Mouse (Mus musculus) right cerebral cortex, postnatal 25 days (tissue): ENCODE results near the gene Ahctf1.
"Not testable (repeated sequence)": the region's sequence is repeated elsewhere in the genome, so short reads cannot be mapped to it uniquely, and the experiment has no call there.

Experiments used
- DNase-seq: peaks from one replicate; pipeline ENCODE4 v3.0.0; 2022

Gene Ahctf1

DNA sequence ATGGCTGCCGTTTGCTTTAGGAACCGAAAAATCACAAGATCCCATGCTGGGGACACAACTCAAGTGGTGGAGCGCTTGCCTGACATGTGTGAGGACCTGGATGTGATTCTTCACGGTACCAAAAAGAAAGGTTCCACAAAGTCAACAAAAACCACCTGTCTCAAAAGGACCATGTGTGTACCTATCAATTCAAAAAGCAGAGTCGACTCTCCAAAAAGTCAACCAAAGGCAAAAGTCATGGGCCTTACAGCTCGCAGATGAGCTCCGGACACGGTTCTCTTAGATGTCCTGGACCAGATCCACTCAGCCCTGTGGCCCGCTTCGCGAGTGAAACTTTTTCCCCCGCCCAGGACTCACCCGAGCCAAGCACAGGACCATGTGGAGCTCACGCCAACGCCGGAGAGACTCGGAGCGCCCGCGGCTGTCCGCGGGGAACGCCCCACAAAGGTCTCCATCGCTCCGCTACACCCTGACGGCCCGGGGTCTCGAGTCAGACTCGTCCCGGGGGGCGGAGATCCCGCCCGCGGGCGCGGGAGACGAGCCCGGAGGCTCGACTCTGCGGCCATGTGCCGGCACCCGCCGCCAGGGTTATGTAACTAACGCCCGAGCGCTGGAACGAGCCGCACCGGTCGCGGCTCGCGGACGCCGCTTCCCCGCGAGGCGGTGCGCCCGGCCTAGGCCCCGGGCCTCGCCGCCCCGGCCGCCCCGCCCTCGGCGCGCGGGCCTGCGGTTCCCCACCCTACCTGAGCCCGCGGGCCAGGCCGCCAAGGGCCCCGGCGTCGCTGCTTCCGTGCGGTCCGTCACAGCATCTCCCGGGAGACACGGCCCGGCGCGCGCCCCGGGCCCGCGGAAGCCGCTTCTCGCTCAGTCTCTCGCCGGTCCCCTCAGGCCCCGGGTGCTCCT is 619 bp downstream of the Ahctf1 start, which contains the start of gene Gm10518:
Gm10518 (plus strand) TSS at position 767 of the 903 bp plus-strand sequence.
- peak; percentile 74 for DNase-seq

DNA sequence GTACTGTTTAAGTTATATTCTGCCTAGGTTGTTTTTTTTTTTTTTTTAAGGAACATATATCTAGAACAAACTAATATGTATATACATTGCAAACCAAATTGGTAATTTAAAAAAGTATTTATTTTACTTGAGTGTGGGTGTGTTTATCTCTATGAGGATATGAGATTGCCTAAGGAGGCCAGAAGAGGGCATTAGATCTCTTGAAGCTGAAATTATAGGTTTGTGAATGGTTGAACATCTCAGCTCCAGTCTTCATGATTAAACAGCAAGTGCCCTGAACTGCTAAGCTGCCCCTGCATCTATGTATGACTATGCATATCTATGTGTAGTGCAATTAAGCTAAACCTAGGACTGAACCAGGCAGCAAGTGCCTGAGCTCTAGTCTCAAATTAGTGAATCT is 4.7 kb downstream of the Ahctf1 start:
- DNase-seq, result no peak

DNA sequence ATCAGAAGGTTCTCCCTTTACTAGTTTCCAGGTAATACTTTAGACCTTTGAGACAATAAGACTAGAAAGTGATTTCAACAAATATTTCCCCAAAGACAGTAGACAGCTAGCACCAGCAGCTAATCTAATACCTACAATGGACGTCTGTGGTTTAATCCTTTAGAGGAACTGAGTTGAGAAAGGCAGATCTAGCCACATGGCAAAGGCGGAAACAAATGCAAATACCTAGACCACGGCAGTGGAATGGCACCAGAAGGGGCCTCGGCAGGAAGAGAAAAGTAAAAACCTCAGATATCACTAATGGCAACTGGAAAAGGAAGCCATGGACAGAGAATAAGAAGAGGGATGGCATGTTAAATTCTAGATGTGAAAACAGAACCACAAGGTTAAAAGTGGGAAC is 16.2 kb downstream of the Ahctf1 start:
- no peak for DNase-seq

DNA sequence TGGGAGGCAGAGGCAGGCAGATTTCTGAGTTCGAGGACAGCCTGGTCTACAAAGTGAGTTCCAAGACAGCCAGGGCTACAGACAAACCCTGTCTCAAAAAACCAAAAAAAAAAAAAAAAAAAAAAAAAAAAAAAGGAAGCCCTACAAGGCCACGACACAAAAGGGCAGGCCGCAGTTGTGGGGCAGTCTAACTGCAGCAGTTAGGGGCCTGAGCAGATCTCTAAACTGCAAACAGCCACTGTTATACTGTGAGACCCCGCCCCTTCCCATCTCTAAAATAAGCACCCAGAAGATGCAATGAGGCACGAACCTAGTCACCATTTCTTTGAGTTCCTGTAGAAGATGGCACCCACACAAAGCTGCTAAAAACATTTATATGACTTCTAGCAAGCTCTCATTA is 18.0 kb downstream of the Ahctf1 start:
- DNase-seq, result no peak

DNA sequence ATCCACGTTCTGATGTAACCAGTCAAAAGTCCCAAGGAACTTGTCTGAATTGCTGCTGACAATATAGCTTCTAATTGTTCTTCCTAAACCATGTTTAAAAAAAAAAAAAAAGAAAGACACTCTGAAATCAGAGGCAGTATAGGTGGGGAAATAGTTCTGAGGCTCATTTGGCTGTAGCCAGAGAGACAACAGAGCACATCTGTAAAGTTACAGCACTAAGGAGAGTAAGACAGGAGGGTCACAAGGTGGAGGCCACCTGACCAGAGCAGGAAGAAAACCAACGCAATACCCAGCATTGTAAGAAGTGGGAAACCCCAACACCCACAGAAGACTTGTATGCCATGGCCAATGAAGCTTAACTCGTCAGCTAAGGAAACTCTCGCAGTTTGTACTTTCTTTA is 19.4 kb downstream of the Ahctf1 start:
- DNase-seq, result no peak

DNA sequence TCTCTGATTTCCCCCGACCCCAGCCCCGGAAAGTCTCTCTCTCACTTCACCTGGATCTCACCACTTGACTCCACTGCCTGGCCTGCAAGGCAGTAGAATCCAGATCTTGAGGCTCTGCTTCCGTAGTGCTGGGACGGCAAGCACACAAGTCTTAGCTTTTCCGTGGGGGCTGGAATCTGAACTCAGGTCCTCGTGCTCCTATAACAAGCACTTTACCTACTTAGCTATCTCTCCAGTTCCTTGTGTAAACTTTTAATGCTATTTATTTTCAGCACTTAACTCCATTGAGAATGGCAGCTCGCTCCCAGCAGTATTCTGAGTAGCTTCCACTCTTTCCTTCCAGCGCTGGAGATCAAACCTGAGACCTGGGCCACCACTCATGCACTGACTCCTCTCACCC is 26.6 kb downstream of the Ahctf1 start:
- no peak for DNase-seq

DNA sequence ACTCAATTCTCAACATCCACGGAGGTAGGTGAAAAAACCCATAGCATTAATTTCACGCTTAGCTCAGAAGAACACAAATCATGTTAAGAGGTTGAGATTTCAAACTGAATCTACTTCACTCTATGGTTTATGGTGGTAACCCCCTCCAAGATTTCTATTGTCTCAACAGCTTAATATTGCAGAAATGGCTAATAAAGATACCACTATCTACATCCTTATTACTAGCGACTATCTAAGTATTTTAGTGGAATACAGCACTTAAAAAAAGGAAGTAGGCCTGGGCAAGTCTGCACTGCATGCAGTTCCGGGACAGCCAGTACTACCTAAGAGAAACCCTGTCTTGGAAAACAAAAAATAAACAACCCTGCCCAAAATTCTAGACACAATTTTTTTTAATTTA is 42.9 kb downstream of the Ahctf1 start:
- no peak for DNase-seq

DNA sequence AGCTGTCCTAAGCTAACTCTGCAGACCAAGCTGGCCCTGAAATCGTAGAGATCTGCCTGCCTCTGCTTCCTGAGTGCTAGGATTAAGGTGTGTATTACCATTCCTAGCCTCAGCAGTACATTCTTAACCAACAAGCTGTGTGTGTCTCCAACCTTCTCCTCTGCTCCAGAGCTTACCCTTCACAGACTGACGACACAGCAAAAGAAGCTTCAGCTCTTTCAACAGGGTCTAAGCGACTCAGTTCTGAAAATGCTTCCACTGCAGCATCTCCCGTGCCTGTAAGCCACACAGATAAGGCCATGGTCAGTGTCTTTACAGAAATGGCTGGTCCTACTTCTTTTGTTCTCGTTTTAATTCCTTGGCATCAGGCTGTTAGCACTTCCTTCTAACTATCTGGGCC is 43.4 kb downstream of the Ahctf1 start:
- DNase-seq, result no peak

DNA sequence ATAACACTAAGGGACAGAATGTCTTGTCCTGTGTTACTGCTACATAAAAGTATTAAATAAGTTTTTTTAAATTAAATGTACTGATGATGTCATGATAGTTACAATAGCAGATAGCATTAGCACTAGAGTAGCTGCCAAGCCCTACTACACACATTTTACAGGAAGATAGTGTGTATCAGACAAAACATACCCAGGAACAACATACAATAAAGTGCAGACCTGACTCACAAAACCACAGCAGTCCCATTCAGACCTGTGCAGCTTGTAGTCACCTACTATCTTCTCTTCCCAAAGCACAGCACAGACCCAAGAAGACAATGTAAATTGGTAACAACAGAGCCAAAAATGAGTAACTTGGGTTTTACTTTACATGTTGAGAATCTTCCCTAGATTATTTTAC is 47.0 kb downstream of the Ahctf1 start:
- no peak for DNase-seq

DNA sequence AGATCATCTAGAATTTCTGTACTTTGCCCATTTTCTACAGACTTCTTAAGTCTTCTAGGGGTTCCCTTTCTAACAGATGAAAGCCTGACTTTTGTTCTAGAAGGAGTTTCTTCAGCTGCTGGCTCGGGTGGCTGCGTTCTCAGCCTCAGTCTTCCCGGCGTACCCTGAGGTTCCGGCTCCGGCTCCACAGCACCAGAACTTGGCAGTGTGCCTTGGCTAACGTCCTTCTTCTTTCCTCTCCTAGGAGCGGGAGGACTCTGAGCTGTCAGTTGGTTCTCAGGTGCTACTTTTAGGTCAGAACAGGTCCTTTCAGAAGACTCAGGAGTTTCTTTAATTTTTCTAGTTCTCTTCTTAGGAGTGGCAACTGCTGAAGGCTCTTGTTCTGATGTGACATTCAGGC is 50.5 kb downstream of the Ahctf1 start:
- no peak for DNase-seq

DNA sequence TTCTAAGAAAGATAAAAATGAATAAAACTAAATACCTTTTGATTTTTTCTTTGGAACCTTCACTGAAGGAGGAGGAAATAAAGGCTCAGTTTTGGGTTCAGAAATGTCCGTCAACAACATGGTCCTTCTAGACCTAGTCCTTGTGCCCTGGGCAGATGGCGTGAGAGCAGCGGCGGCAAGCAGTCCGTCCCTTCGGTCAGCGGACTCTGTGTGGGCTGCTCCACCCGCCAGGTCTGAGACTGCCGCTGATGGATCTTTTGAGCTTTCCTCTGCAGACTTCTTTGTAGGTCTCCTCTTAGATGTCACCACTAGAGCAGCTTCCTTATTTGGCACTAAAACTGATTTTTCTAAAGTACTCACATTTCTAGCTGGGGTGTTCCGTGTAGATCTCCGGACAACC is 51.2 kb downstream of the Ahctf1 start:
- DNase-seq, result no peak

DNA sequence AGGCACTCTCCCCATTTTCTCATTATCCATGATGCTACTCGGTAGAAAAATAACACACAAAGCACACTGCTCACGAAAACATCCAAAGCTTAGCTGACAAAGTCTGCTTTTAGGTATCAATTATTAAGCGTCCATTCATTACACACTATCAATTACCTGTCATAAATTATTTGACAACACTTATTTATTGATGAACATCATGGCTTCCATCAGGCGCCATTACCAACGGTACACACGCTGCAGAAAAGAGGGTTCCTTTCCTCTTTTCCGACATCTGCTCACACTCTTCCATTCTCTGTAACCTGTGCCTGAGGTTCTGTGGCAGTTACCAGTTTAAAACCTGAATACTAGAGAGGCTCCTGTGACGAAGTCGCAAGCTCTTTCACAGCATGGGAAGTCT is 58.3 kb downstream of the Ahctf1 start, which contains the start of gene Kif28:
Kif28 (minus strand) TSS at position 101 of the 400 bp plus-strand sequence.
- DNase-seq, result no peak

DNA sequence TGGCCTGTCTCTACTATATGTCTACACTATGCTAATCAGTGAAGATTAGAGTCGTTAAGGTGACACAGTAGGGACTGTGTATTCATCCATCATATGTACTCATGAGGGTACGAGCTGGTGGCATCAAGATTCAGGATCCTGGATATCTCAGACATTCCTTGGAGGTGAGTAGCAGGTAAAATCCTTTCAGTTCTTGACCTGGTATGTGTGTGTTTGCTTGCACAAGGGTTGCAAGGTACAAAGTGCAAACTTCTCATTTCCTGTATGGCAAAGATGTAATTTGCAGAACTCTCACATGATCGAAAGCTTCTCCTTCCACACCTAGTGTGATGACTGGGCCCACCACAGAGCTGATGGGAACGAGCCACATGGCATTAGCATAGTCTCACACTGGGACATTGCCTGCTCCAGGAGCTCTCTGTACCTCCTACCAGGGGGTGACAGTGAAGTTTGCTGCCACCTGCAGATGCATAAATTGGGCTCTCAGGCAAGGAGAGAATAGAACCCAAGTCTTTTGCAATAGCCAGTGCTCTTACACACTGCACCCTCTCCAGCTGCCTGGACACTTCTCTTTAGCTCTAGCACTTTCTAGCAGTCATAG is 59.8 kb downstream of the Ahctf1 start:
- DNase-seq, result no peak

DNA sequence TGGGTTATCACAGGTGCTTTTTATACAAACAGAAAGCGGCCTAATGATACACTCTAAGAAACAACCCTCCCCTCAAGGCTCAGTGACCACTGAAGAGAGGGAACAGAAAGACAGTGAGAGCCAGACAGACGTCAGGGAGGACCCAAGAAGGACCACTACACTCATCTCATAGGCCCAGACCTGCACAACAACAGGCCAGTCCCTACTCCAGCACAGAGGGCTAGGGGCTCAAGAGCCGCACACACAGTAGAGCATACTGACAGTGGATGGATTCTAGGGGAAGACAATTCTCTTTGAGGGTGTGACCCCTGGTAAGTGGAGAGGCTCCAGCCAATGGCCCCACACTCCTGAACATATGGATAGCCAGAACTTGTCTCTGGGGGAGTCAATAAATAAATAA is 67.0 kb downstream of the Ahctf1 start:
- no peak for DNase-seq

DNA sequence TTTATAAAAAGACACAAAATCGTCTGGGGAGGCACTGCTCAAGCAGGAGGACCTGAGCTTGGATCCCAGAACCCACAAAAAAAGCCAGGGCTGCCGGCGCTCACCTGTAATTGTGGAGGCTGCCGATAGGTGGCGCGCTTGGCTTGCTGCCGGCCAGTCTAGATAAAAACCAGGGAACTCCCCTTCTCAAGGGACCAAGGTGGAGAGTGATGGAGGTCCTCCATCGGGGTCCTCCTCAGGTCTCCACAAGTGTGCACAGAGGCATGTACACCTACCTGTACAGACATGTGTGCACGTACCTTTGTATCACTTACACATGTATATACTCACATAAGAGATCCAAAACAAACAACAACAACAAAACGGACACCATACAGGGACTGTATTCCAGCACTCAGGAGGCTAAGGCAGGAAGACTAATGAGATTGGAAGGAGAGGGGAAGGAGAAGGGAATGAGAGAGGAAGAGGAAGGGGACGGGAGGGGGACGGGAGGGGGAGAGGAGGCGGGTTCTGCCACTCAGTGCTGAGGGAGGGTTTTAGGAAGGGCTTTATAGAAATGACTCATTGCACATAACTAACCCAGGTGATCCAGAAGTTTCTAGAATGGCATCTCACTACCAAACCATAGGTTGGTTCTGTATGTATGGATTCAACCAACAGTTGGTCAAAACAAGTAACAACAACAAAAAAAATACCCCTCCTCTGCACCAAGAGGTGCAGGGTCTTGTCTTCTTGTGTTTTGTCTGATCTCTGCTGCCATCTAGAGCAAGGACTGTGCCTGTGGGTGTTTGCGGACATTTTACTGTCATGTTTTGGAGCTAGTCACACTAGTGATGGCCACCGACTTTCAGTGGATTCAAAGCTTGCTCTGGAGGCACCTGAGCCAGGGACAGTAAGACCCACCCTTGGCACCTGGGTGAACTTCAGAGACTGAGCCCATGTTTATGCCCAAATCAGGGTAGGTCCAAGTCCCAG is 68.7 kb downstream of the Ahctf1 start:
- DNase-seq, result peak; percentile 54

DNA sequence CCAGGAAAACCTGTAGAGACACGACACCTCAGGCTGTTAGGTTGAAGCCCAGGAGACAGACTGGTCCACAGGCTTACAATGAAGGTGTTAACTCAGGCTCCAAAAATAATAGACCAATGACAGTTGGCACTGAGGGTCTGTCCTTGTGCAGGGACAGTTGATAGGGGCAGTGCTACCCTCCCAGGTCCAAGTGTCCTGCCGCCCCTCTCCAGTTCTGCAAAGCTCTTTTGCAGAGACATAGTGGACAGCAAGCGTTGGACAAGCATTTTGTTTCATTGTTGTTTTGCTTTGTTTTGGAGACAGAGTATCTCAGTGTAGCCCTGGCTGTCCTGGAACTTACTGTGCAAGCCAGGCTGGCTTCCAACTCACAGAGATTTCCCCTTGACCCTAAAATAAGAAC is 72.1 kb downstream of the Ahctf1 start:
- DNase-seq, result no peak

DNA sequence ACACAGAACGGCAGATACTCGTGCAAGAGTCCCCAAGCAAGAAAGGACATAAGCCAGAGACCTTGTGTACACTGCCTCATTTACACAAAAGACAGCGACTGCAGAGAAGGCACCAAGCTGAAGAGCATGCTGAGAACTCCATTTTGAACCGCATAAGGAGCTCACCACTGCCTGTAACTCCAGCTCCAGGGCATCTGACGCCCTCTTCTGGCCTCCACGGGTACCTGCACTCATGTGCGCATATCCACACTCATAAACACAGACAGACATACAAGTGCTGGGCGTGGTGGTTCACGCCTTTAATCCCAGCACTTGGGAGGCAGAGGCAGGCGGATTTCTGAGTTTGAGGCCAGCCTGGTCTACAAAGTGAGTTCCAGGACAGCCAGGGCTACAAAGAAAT is 74.8 kb downstream of the Ahctf1 start:
- no peak for DNase-seq

DNA sequence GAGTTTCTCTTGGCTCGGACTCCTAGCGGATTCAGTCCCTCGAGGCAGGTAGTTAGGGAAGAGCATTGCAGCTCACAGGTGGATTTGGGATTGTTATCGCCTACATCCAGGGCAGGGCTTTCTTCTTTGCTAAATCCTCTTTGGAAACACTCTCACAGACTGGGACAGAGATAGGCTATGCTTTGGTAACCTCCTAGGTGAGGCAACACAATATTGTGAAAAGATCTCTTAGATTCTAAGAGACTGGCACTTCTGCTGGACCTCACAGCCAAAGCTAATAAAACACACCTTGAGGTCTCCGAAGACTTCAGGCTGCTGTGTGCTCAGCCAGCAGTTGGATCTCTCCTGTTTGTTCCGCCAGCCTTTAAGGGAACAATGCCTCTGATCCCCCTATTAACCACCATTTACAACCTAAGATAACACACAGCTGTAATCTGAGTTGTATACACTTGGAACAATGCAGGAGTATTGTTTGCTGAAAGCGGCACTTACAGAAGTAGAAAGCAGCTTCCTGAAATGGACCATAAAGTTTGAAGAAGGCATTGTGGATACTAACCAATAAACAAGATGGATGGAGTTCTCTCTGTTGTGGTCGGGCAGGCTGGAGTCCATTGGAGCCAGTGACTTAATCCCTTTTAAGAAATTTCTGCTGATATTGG is 80.5 kb downstream of the Ahctf1 start:
- DNase-seq, result no peak

DNA sequence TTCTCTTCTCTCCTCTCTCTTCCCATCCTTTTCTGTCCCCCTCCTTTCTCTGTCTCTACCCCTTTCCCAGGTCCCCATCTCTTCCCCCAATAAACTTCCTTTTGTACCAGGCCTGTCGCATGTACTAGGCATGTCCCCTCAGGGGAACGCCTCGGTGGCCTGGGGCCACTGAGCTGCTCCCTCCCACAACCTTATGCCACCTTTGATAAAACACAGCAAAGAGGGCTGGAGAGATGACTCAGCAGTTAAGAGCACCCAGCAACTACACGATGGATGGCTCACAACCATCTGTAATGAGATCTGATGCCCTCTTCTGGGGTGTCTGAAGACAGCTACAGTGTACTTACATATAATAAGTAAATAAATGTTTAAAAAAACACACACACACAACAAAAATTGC is 87.7 kb downstream of the Ahctf1 start:
- no peak for DNase-seq

DNA sequence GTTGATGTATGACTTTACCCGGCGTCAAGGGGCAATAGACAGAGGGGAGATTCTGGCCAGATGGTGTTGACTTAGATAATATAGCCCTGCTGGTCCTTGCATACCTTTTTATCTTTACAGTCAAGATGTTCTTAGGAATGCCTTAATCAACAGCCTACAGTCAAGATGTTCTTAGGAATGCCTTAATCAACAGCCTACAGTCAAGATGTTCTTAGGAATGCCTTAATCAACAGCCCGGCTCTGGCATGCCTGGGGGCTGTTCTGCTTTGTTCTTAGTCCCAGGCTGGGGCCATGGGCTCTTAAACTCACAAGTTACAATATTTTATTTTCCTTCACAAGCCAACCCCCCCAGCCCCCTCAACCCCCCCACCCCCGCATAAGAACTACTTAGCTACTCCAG is 88.2 kb downstream of the Ahctf1 start:
- DNase-seq, result not testable (repeated sequence)

DNA sequence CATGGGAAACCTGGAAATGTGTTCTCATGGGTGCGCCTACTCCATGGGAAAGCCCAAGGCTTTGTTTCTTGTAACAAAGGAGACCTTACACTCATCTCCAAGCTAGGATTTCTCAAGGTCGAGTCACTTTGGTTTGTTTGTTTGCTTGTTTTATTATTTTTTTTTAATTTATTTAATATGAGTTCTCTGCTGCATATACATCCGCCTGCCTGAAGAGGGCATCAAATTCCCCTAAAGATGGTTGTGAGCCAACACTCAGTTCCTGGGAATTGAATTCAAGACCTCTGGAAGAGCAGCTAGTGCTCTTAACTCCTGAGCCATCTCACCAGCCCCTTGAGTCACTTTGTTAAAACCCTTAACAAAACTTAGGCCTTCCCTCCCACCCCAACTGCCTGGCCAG is 90.1 kb downstream of the Ahctf1 start:
- DNase-seq, result no peak

DNA sequence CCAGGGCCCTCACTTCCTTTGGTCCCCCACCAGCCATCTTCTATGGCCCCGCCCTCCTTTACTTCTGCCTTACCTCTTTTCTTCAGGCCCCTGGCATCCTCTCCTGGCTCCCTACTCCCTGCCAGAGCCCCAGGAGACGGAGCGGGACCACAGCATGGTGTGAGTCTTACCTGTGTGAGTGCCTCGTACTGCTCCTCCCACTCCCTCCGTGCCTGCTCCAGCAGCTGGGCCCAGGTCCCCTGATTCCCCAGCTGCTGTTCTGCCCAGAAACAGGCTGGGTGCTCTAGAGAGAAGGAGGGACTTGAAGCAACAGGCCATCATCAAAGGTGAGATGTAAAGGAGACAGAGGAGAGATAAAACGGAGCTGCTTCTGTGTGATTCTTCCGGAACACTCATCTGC is 90.8 kb downstream of the Ahctf1 start:
- DNase-seq, result no peak

DNA sequence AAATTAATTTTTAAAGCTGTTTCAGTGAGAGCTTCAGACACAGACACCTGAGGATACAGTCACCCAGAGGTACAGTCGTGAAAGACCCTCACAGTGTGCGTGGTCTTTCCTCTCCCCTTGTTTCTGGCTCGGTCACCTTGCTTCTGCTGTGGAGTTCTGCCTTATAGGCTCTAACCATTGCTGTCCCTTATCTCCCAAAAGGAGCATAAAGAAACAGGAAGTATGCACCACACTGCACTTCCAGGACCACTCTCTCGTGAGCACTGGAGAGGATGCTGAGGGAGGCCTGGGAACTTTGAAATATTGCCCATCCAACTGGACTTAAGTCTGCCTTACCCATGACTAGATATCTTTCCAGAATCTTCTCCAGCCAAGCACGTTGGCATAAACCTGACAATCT is 92.7 kb downstream of the Ahctf1 start:
- DNase-seq, result no peak
